Mouse (Mus musculus): ENCODE data around the gene Dapk1. TPM values are rescaled to one million over a fixed set of nuclear protein-coding genes. Genes with fewer than 3 reads are reported as not detected.
A peak's percentile ranks its signal among the peaks of the same experiment; 100 is the strongest.

Dapk1 gene
- total RNA-seq, 2 experiments from 2014 or later, result 49.1 to 51.4 TPM

DNA sequence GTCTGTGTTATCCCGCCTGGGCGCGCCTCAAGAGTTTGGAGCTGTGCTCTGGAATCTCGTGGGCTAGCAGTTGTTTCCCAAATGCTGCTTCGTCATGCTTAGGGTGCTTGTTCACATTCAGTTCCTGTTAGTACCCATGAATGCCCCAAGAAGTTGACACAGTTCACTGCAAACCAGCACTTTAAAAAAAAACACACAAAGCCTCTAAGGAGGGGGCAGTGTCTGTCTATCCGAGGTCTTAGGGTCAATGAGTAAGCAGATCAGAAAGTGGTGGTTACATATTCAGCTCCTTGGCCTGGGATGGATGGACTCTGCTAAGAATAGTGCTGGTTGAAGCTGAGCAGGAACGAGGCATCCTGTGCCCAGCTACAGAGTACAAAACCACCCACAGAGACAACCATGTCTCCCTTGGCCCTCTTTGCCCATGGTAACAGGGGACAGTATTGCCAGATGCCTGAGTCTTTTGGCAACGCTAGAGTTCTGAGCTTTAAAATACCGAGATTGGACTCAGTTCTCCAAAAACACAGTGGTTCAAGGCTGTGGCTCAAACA lies 59.0 kb downstream of the Dapk1 start:
- DNase-seq (ENCODE audit: low spot score in 2 of 2), result no peak

DNA sequence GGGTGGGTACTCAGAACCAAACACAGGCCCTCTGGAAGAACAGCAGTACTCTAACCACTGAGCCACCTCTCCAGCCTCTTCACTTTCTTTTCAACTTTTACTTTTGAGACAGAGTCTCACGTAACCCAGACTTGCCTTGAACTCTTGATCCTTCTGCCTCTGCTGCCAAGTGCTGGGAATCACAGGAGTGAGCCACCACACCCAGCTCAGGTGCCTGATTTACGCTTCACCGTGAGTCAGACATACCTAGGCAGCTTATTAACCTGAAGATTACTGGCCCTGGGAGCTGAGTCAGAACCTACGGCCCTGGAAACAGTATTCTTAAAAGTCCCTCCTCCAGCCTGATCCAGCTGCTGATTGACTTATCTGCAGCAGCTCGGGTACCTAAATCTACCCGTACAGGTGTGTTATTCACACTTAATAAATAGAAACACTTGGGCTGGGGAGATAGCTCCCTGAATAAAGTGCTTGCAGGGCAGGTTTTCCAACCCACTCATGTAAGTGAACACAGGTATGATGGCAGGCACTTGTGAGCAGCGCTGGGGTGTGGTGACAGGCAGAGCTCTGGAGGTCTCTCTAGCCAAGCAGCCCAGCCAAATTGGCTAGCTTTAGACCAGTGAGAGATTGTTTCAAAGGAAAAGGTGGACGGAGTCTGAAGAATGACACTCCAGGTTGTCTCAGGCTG lies 60.9 kb downstream of the Dapk1 start:
- no peak for DNase-seq (ENCODE audit: low spot score in 2 of 2)

DNA sequence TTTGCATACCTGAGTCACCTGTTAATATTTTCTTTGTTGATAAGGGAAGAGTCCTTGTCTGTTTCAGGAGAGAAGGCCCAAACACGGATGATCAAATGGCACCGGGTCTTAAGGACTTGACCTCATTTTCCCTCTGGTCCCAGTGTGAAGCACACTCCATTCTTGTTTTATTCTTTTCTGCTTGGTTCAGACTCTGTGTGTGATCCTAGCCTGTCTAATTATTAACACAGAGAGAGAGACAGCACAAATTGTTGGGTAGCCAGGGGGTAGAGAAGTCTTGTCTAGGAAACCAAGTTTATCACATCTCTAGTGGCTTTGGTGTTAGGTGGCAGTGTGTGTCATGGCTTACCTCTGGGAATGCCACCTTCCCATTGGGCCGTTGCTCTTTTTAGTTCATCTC lies 62.3 kb downstream of the Dapk1 start:
- no peak for DNase-seq (ENCODE audit: low spot score in 2 of 2)

DNA sequence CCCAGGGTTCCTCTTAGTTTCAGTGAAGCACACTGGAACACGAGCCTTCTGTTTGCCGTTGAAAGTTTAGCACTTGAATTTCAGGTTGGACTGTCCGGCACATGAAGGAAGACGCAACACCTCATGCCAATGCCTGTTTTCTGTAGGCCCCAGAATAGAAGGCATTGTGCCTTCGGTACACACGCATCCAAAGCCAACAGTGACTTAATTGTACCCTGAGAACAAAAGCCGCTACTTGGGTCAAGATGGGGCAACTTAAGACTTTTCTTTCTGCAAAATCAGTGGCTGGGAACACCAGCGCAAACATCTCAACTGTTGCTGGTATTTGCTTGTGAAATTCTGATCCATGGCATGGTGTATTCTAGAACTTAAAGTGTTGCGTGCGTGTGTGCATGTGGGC lies 63.1 kb downstream of the Dapk1 start:
- no peak for DNase-seq (ENCODE audit: low spot score in 2 of 2)

GRCm38 (mm10) chr13:60665402-60665801 lies 63.7 kb downstream of the Dapk1 start:
- no peak for DNase-seq (ENCODE audit: low spot score in 2 of 2)

DNA sequence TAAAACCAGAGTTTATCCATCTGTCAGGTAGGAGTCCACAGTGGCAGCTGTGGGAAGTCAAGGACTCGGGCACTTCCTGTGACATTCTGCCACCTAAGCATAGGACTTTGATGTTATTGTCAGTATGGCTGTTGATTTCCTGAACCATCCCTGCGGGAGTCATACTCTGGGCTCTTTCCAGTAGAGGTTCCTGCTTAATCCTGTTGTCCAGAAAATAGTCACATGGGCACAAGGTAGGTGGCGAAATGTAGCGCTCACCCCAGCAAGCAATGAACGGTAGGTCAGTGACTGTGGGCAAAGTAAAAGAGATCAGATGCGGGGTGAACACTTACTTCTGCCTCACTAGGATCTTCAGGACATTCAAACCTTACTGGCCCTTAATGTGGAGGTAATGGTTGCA lies 66.3 kb downstream of the Dapk1 start:
- DNase-seq (ENCODE audit: low spot score in 2 of 2), result no peak

GRCm38 (mm10) chr13:60670605-60671004 lies 68.9 kb downstream of the Dapk1 start:
- DNase-seq (ENCODE audit: low spot score in 2 of 2), result no peak

- DNase-seq (ENCODE audit: low spot score in 2 of 2), result no peak
These were observed 69.5 kb downstream of the Dapk1 start for GRCm38 (mm10) chr13:60671235-60671634.

DNA sequence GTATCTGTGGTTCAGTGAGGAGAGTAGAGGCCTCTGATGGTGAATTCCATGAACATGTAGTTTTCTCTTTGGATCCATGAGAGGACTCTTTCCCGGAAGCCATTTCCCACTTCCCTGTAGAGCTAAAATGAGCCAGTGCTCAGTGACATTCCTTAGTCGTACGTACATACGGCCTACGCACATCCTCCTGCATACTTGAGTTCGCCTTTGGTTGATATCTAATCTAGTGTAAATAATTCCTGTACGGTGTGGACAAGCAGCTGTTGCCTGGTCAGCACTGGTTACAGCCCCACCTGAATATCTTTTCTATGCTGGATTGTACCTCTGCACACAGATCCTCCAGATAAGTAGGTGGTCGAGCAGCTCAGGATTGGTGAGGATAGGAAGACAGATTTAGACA lies 70.5 kb downstream of the Dapk1 start:
- DNase-seq (ENCODE audit: low spot score in 2 of 2), result no peak

GRCm38 (mm10) chr13:60672882-60673675 lies 71.3 kb downstream of the Dapk1 start:
- no peak for DNase-seq (ENCODE audit: low spot score in 2 of 2)

- DNase-seq (ENCODE audit: low spot score in 2 of 2), result no peak
These were observed 72.6 kb downstream of the Dapk1 start for GRCm38 (mm10) chr13:60674301-60674700.

DNA sequence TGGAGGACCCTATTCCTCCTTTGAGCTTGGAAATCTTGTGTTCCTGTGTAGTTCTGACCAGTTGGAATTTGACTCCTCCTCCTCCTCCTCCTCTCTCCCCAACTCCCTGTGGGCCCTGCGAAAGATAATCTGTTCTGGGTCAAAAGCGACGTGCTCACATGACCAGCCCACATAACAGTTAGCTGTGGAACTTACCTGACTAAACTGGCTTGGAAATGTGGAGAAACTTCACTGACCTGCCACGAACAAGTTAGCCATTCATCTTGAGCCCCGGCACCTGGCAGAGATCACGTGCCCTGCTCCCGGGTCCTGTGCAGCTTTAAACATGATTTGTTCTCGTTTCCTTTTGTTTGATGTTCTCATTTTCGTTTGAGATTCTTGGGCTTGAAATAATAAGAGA lies 73.2 kb downstream of the Dapk1 start:
- DNase-seq (ENCODE audit: low spot score in 2 of 2), result no peak

- no peak for DNase-seq (ENCODE audit: low spot score in 2 of 2)
These were observed 73.7 kb downstream of the Dapk1 start for GRCm38 (mm10) chr13:60675416-60675815.

DNA sequence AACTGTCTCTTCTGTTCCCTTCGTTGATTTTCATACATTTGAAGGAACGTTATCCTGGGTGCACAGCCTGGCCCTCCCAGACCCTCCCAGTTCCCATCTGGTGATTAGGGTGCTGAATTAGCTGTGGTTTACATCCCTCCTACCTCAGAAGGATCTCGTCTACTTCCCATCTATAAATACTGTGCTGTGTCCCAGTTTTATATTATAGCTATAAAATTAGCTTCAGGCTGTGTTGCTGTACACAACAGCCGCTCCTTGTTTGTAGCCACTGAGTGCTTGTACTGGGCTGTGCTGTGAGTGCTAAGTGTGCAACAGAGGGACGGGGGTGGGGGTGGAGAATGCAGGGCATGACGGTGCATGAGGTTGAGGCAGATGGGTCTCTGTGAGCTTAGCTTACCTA lies 77.2 kb downstream of the Dapk1 start:
- DNase-seq (ENCODE audit: low spot score in 2 of 2), result no peak

- DNase-seq (ENCODE audit: low spot score in 2 of 2), result no peak
These were observed 81.3 kb downstream of the Dapk1 start for GRCm38 (mm10) chr13:60682714-60683695.

DNA sequence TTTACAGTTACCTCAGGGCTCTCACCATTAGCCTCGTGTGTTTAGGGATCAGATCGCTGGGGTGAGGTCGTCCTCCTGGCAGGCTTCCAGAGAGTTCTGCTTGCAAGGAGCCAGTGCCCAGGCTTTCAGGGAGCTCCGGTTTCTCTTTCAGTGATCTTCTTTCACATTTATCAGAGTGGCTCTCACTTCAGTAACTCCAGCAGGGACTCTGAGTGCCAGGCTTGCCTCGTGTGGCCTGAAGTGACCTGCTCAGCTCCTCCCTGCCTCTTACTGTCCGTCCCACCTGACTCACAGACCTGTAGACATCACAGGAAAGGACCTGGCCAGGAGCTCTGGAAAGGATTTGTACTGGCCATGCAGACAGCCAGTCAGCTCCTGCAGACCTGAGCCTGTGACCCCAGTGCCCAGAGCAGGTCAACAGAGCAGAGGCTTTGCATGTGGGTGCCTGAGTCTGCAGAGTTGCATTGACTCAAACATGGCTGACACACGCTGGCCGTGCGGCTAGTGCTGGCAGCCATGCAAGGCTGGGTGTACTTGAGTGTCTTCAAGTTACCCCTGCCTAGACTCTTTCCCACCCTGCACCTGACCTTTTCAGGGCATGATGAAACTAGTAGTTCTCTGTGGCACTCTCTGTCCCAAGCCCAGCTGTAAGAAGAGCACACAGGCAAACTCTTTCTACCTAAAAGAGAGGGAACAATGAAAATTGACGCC lies 82.5 kb downstream of the Dapk1 start:
- DNase-seq (ENCODE audit: low spot score in 2 of 2), result peak in 1 of 2 experiments; percentile 41

- no peak for DNase-seq (ENCODE audit: low spot score in 2 of 2)
These were observed 83.1 kb downstream of the Dapk1 start for GRCm38 (mm10) chr13:60684806-60685205.

DNA sequence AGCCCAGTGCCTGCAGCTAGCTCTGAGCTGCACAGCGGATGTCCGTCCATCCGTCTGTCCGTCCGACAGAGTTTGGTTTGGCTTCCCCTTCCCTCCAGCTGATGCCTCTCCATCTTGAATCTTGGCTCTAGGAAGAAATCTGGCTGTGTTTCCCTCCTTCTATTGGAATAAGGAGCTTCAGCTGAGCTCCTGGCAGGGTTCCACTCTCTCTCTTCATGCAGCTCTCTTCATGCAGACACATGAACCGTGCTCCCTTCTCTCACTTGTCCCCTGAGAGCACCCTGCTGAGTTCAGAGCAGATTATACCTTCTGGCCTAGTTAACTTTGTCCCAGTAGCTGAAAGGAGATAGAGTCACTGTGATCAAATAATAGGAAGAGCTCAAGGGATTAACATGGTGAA lies 83.5 kb downstream of the Dapk1 start:
- peak in 1 of 2 experiments; percentile 50 for DNase-seq (ENCODE audit: low spot score in 2 of 2)

DNA sequence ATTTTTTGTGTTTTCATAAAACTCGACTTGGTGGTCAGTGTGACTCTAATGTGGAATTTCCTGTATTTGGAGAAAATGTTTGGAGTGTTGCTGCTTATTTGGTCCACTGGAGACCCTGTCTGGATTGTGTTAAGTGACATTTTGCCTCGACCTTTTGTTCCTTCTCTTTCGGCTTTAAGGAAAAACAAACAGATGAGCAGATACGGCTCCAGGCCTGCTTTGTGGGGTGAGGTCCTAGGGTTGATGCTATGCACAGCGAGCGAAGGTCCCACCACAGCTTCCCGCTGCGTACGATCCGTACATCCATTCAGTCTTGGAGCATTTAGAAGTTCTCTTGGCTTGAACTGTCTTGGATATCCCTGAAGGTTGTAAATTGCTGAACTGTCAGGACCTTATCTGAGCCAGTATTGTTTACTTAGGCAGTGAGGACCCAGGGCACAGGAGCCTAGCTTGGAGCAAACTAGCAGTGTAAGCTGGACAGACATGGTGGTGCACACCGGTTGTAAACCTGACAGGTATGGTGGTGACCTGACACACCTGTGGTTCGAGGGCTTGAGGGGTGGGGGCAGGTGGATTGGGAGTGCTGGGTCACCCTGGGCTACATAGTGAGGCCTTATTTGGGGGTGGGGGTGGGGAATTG lies 84.4 kb downstream of the Dapk1 start:
- no peak for DNase-seq (ENCODE audit: low spot score in 2 of 2)

DNA sequence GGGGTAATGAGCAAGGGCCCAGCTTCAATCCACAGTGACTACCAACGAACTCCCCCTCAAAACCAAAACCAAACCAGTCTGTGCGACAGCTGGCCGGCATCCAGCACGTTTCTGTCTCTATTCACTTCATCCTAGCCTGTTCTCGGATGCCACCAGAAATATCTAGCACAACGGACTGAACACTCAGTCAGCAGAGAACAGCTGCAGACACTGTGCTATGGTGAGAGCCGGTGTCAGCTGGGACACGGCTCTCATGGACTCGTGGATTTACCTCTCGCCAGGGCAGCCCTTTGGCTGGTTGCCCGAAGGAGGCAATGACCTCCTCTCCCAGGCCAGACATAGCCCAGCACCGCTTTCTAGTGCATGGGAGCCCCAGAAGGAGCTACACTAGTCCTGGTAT lies 85.2 kb downstream of the Dapk1 start:
- peak in 1 of 2 experiments; percentile 49 for DNase-seq (ENCODE audit: low spot score in 2 of 2)

Data from gastrocnemius, postnatal 4 days (tissue).